Mouse (Mus musculus): ENCODE results near the gene Mon2.
"Not testable (repeated sequence)": the region's sequence is repeated elsewhere in the genome, so short reads cannot be mapped to it uniquely, and the experiment has no call there.

Mon2 gene

DNA sequence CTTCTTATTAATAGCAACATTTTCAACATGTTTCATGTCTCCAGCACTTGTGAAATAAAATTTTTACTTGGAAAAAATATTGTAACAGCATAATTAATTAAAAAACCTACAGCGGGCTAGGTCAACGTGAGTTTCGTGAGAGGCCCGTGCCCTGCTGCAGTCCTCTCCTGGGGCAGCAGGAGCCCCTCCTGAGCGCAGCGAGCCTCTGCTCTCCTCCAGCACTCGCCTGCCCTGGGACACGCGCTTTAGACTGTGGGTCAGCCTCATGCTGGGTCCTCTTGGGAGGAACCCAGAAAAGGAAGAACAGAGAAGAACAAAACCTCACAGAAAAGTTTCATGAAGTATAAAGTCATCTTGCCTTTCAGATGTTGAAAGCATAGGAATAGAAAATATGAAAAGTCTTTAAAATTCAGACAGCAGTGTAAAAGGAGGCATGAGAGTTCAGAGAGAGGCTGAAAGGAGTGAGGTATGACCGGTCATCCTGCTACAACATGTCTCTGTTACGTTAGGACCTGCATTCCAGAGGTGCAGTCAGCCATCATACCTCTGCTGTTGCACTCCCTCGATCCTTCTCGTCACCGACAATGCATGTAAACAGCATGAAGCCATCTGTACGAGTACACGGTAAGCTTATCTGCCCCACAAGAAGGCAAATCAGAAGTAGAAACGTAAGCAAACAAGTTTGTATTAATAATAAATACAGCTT, 81.8 kb downstream of the Mon2 start:
- no peak for DNase-seq (ENCODE audit: low spot score in 2 of 2)

DNA sequence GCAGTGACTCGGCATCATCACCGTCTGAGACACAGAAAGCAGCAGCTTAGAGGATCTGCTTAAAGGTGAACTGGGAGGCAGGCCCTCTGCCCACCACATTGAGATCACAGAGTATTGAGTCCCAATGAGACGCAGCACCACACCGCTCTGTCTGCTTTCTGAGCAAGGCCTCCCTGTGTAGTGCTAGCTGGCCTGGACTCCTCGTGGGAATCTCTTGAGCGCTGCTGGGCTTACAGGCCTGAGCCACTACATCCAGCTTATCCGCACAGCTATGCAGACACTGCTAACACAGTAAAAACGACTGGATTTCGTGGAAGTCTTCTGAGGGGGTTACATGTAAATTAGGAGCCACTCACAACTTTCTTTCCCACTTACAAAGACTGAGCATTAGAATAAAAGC, 84.7 kb downstream of the Mon2 start:
- no peak for DNase-seq (ENCODE audit: low spot score in 2 of 2)

DNA sequence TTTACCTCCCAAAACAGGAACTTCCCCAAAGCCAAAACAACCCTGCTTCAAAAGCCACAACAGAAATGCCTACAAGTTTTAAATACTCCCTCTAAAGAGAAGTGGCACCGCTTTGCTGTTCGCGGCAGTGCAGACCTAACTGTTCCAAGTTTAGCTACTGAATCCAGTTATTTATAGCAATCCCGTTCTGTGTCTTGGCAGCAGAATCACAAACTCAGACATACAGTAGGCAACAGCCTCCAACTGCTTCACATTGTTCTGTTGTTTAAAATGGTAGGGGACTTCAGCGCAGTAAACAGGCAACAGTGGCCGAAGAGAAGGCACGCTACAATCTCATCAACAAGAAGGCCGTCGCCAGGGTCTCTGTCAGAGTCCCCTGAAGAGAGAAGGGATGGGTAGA, 85.3 kb downstream of the Mon2 start:
- DNase-seq (ENCODE audit: low spot score in 2 of 2), result peak; percentile 37 to 56

DNA sequence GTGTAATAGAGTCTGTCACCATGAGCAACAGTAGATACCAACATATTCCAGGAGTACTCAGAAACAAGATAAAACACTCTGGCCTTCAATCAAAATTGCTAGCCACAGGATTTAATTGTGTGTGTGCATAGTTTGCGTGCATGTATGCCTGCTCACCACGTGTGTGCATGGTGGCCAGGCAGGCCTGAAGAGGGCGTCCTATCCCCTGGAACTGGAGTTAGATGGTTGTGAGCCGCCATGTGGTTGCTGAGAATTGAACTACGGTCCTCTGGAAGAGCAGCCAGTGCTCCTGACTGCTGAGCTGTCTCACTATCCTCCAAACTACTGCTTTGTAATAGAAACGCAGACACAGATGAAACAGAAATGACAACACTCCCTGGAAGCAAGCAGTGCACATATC, 85.7 kb downstream of the Mon2 start:
- DNase-seq (ENCODE audit: low spot score in 2 of 2), result peak in 1 of 2 experiments; percentile 12

DNA sequence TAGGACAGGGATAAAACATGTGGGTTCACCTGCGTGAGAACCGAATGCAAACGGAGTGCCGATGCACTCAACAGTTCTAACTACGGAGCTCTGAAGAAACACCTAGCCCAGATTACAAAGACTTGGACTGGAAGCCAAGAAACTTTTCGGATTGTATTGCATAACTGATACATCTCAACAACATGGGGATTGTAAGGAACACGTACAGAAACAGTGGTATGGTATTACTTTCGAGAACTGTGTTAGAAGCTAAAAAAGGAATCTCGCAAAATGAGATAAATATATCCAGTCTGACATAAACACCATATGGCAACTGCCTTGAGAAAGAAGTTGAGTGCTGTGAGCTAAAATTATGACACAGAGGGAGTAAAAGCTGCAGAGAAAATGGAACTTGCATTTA, 86.4 kb downstream of the Mon2 start:
- no peak for DNase-seq (ENCODE audit: low spot score in 2 of 2)

DNA sequence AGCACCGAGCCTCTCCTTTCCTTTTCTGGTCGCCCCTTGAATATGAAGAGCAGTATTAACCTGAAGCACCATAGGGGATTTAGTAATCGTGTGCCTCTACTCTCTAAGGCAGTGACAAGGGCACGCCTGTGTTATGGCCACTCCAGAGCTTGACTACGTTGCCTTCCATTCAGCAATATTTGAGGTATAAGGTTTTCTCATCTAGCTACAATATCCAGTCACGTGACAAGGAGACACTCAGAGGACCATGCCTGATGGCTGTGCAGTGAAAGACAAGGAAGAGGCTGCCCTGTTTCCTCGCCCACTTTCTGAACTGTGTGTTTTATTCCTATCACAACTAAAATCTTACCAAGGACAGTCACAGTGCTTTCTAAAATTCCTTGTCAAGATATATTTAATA, 87.9 kb downstream of the Mon2 start:
- DNase-seq (ENCODE audit: low spot score in 2 of 2), result peak in 1 of 2 experiments; percentile 12

DNA sequence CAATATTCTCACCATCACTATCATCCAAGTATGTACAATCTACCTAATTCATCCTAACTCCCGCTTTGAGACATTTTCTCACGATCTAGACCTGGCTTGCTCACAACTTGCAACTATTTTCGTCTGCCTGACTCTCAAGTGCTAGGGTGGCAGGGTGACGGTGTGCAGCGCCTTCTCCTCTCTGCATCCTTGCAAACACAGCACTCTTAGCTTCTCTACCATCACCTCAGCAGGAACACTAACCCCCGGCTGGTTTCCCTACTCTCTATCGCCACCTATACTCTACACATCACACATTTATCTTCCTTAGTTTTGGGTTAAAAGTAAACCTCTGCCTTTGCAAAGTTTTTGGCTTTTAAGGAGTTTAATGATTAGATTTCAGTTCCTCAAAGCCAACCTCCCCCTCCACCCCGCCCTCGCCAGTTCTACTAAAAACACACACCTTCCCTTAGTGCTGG, 88.6 kb downstream of the Mon2 start:
- peak; percentile 47 to 56 for DNase-seq (ENCODE audit: low spot score in 2 of 2)

DNA sequence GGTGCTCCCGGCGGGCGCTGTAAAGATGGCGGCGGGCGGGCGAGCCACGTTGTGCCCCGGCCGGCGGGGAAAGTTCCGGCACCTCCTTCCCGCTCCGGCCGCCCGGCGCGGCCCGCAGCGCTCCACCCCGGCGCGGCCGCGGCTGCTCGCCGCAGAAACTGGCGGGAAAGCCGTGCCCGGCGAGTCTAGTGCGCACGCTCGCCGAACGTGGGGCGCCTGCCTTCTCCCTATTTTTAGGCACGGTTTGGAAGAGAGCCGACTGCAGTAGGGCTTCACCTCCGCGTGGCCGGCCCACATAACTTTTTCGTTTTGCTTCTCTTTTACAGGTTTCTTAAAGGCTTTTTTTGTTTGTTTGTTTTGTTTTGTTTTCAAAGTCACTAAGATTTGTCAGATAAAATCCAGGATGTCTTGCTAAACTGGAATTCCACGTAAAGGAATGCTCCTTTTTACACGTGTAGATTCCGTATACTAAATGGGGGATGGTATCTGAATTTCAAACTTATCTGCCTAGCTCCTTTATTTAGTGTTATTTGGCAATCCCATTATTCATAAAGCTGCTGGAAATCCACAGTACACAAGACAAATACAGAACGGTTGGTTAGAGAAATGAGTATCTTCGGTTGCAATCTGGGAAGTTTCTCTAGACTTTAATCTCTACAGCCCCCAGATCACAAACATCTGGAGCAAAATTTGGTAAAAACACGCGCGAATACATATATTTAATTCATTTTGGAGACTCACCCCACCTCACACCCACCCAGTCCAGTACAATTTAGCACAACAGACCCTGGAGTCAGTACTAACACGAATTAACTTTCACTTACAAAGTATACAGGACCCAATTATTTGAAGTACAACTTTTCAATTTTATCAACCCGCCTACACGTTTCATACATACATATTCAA, 89.7 kb downstream of the Mon2 start:
- peak; percentile 83 to 84 for DNase-seq (ENCODE audit: low spot score in 2 of 2)

DNA sequence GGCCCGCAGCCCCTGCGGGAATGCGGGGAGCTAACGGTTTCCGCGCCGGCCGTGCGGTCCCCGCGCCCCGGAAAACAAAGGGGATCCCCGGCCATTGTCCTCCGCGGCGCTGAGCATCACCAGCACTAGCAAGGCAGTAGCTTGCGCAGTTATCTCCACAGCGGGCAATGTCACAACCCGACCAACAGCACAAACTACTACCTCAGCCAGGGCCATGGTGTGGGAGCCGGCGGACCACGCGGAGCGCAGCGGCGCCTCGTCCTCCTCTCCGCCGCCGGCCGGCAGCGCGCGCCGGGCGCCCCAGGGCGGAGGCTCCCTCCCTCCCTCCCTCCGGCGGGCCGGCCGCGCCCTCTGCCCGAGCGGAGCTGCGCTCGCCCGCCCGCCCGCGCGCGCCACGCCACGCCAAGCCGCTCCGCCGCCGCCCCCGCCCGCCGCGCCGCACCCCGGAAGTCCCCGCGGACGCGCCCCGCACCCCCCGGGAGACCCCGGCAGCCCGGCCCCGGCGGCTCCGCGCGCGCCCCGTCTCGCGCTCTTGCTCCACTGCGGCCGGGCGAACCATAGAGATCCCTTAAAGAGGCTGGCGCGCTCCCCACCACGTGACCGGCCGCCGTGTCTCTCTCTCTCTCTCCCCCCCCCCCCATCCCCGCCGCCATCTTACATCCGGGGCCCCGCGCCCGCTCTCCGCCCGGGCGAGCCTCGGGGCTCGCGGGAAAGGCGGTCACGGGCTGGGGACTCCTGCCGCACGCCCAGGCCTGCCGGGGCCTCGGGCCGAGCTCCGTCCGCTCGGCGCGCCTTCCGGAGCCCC, 90.6 kb downstream of the Mon2 start:
- DNase-seq (ENCODE audit: low spot score in 2 of 2), result peak; percentile 86 to 87

DNA sequence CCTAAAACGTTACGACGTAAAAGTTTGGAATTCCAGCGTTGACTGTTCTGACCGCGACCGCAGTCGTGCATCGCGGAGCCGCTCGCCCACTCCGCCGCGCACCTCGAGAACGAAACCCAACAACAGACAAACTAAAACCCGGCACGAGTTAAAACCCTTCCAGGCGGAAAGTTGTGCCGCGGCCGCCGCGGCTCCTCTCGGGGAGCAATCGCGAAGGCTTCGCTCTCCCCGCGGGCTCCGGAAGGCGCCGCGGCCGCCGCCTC, 91.1 kb downstream of the Mon2 start:
- peak in 1 of 2 experiments; percentile 35 for DNase-seq (ENCODE audit: low spot score in 2 of 2)

DNA sequence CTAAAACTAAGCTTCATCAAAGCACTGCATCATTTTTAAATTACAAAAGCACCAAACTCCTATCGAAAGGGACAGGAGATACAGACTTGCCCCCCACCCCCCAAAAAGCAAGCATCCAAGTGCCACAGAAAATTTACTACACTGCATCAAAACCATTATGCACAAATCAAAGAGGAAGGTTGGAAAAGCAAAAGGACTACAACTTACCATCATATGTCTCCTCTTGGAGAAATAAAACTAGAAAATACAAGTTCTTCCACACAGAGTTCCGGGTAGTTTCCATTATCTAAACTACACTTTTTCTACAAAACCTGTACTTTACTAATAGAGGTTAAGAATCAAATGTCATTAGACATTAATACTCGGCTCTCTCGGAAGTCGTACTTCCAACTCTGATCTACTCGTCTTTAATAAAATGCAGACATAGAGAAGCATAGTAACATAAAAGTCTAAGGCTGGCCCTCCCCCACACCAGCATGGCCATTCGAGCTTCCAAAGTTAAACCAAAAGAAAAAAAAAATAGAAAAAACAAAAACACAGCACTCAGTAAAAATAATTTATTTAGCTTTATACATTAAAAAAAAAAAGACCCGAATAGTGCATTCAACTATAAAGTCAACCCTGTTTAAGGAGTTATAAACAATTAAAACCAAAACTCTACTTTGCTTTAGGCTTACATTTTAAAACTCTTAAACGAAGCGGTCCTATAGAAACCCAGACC, 91.6 kb downstream of the Mon2 start:
- no peak for DNase-seq (ENCODE audit: low spot score in 2 of 2)

DNA sequence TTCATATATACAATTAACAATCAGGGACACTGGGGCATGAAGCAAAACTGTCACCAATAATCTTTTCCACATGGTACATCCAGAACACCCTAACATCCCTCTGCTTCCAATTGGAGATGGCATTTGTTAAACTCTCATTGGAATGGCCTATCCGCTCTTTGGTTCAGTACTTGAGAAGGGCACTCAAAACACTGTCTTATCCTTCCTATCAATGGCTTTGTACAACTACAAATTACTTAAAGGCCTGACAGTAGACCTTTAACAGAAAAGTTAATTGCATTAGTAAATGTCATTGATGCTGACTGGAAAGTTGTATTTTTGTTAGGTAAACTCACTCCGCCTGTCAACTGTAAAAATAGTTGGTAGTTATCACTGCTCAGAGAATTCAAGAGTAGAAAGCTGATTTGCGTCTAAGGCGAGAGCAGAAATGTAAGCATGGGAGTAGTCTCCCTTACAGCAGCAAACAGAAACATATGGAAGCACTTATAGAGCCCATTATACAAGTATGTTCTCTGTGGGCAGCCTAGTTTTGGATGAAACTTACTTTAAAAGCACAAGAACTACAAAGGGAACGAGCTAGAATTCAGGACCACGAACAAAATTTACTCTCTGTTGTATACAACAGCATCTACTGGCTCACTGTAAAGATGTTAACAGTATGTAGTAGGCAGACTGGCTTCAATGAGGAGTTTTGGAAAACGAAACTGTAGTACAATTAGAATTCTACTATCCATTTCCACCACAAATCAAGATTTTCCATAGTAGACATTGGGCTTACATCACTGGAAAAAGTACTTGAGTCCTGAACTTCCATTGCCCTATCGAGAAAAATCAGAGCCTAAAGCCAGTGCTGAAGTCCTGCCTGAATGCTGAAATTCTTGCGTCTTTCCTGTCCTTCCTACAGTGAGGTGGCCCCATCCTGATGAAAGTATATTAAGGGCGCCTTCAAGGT, 92.5 kb downstream of the Mon2 start:
- DNase-seq (ENCODE audit: low spot score in 2 of 2), result peak in 1 of 2 experiments; percentile 6

DNA sequence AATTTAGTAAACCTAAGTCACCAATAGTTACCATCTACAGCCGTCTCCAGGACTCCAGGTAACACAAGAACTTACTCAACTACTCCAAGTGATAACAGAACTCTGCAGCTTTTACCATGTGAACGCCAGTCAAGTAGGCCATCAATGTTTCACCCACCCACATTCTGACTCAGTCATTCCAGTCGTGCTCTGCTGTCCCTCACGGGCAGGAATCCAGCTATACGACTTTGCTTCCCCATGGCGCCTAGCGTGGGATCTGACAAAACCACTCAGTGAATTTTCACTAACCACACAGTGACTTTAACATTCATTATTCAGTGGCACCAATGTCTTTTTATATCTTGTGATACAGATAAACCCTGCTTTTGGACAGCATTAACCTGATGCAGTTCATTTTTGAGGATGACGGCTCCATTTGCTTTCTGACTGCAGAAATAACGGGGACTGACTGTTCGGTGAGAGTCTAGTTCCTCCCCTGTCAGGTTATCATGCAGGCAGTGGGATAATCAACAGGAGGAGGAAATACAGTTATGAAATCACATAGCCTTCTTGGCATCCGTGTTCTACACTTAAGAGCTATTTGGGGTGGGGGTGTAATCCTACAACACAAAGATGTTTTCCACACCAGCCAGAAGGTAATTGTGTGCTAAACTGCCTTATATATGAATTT, 93.3 kb downstream of the Mon2 start:
- no peak for DNase-seq (ENCODE audit: low spot score in 2 of 2)

DNA sequence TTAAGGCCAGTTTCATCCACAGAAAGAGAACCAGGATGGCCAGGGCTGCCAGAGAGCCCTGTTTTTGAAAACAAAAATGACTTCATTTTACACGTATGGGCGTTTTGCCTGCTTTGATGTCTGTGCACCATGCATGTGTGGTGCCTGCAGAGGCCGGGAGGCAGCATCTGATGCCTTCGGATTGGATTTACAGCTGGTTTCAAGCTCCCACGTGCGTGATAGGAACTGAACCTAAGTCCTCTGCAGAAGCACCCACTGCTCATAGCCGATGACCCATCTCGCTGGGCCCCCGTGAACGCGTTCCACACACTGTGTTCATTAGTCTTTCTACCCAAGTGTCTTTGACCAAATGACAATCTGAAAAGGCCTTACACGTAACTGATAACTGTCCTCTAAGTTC, 96.2 kb downstream of the Mon2 start:
- DNase-seq (ENCODE audit: low spot score in 2 of 2), result no peak

DNA sequence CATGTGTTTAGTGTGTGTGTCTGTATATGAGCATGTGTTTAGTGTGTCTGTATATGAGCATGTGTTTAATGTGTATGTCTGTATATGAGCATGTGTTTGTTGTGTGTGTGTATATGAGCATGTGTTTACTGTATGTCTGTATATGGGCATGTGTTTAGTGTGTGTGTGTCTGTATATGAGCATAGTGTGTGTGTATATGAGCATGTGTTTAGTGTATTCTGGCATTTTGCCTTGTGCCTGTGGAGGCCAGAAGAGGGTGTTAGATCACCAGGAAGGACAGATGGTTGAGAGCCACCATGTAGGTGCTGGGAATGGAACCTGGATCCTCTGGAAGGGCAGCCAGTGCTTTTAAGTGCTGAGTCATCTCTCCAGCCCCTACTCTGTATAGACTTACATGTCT, 96.9 kb downstream of the Mon2 start:
- DNase-seq (ENCODE audit: low spot score in 2 of 2), result no peak

DNA sequence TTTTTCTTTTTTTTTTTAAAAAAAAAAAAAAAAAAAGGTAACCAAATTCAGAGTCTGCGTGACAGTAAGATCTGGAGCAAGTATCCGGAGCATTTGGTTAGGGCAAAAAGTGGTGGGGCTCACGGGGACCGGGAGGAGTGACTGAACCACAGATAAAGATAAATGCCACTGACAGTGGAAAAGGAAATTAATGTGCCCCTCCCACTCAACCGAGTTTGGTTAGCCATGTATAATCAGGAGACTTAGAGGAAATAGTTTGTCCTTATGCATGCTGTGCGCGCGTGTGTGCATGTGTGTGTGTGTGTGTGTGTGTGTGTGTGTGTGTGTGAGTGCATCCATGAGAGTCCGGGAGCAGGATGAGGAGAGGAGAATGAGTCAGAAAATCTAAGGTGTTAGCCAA, 100.3 kb downstream of the Mon2 start:
- DNase-seq (ENCODE audit: low spot score in 2 of 2), result no peak

DNA sequence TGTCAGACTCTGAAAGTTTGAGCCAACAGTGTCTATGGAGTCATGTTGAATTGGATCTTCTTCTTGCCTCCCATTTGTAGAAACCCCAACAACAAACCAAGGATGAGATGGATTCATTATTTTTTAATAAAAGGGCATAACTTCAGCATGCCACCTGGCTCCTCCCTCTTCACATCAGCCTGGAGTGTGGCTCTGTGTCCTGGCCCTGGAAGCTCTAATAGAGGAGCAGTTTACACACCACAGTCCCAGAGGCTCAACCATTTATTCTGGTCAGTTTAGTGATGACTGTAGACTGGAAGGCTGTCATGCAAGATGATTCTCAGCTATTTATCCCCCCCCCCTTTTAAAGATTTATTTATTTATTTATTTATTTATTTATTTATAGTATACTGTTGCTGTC, 103.1 kb downstream of the Mon2 start:
- DNase-seq (ENCODE audit: low spot score in 2 of 2), result no peak

DNA sequence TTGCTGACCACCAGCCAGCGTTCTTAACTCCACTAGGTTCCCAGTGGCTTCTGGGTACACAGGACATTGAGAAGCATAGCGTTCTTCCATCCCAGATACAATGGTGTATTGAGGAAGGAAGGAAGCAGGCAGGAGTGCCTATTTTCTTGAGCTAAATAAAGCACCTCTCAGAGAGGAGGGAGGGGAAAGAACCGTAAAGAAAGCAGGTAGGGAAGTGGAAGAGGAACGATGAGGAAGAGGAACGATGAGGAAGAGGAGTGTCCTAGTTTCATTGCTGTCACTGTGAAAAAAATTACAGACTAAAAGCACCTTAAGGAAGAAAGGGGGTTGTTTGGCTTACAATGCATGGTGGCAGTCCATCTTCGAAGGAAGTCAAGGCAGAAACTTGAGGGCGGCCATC, 106.1 kb downstream of the Mon2 start:
- DNase-seq (ENCODE audit: low spot score in 2 of 2), result no peak

DNA sequence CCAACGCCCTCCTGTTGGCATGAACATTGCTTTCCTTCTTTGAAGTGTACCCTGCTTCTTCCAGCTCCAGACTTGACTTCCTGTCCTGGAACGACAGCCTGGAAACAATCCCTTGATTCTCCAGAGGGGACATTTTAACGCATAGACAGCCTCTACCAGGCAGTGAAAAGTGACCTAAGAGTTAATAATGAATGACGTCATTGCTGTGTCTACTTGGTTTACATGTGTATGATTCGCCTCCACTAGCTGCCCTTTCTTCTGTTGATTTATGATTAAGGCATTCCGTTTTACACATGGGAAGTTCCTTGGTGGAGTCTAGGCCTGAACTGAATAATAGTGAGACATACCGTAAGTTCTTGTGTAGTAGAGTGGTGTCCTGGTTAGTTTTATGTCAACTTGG, 109.9 kb downstream of the Mon2 start:
- DNase-seq (ENCODE audit: low spot score in 2 of 2), result no peak

DNA sequence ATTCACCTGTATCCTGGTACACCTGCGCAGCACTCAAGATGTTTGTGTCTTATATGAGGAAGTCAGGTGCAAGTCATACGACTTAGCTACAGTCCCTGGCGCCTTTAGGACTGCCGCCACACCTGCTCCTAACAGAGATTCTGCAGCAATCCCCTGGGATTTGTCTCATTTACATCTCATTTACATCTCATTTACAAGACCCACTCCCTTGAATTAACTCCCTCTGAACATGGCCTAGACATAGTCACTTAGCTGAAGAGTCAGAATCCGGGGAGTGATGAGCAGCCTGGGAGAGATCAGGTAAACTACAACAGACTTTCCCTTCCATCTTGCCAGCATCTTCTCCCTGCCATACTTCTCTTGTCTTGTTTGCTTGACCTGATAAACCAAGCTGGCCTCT, 110.7 kb downstream of the Mon2 start:
- DNase-seq (ENCODE audit: low spot score in 2 of 2), result not testable (repeated sequence)

Data from heart, adult 9 months (tissue).